Mouse (Mus musculus) midbrain, embryonic 14.5 days (tissue): ENCODE measurements at regions not wholly inside any gene's neighbourhood (a gene's known extent, or its start where the extent isn't known, plus 50 kb on each side); places are given as distances from the start of the nearest gene placed in this dataset.

Experiments
- ATAC-seq: fragments of 200-750 bp; cut with Nextera tagmentation; 2 replicates; pipeline ENCODE4 v1.8.0; 2017; ENCODE audit warnings: moderate number of reproducible peaks, moderate library complexity; ENCODE audit not compliant: low FRiP score, low TSS enrichment
- DNase-seq: peaks from one replicate; pipeline ENCODE4 v3.0.0-alpha.2; 2015
- H3K27ac ChIP-seq: fragments of 300-500 bp; sonication (generic); replicated peaks from 2 replicates; pipeline ENCODE4 v1.5.1; 2014; ENCODE audit warnings: mild to moderate bottlenecking, low read depth, low read length, moderate library complexity
- H3K27me3 ChIP-seq: fragments of 300-500 bp; sonication (generic); 2 replicates; pipeline ENCODE4 v1.6.1; 2014; ENCODE audit warnings: low read length, control low read depth, mixed read lengths; ENCODE audit not compliant: control insufficient read depth, insufficient read depth
- H3K36me3 ChIP-seq: fragments of 300-500 bp; sonication (generic); 2 replicates; pipeline ENCODE4 v1.6.1; 2014; ENCODE audit warnings: low read length, control low read depth; ENCODE audit not compliant: control insufficient read depth, insufficient read depth
- H3K4me1 ChIP-seq: fragments of 300-500 bp; sonication (generic); 2 replicates; pipeline ENCODE4 v1.6.1; 2014; ENCODE audit warnings: mild to moderate bottlenecking, antibody characterized with exemption, low read length, control low read depth; ENCODE audit not compliant: control insufficient read depth, insufficient read depth
- H3K4me2 ChIP-seq: fragments of 300-500 bp; sonication (generic); 2 replicates; pipeline ENCODE4 v1.6.1; 2014; ENCODE audit warnings: mild to moderate bottlenecking, low read length, moderate library complexity
- H3K4me3 ChIP-seq: fragments of 300-500 bp; sonication (generic); replicated peaks from 2 replicates; pipeline ENCODE4 v1.5.1; 2014; ENCODE audit warnings: low read depth, low read length
- H3K9ac ChIP-seq: fragments of 300-500 bp; sonication (generic); replicated peaks from 2 replicates; pipeline ENCODE4 v1.6.1; 2014; ENCODE audit warnings: mild to moderate bottlenecking, low read length, moderate library complexity
- H3K9me3 ChIP-seq: fragments of 300-500 bp; sonication (generic); 2 replicates; pipeline ENCODE4 v1.6.1; 2016; ENCODE audit warnings: low read length, control low read depth, mixed read lengths; ENCODE audit not compliant: control insufficient read depth
- WGBS: fragments of 180-500 bp; shearing (Covaris S2); extraction: QIAGEN DNeasy Blood & Tissue Kit; methylation state at CpG from one replicate; pipeline ENCODE4 v1.1.7; 2014; 5-methylcytosine and 5-hydroxymethylcytosine counted together

DNA sequence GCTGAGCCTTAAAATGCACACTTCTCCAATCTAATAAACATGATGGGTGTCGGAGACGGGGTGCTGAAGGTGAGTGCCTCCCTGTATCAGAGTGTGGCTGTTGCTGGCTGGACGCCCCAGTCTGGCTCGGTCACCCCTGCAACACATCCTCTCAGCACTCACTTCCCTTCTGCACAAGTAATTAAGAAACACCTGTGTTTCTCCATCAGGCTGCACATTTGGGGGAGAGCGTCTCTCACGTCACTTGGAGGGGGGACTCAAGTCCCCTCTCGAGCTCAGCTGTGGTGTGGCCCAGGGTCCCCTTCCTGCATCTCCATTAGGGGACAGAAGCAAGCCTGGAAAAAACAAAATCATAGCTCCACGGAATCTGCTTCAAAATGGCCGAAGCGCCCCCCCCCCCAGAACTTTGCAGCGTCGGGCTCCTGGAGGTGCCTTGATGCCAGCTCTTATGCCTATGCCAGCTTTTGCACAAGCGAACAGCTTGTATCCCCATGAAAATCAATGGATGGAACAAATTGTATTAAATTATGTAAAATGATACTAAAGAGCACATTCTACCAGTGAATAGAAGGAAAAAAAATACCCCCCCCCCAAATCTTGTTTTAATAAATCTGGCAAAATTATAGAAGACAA, 377.4 kb downstream of the Zfp536 start:
- H3K4me2 ChIP-seq: no peak overlapping the region
- H3K36me3 ChIP-seq: no peaks in the 10 kb centered on the region
- peaks cover 7% of the 10 kb centered on the region; the same call in 1 of the 2 replicates for H3K4me1 ChIP-seq
- no peaks in the 10 kb centered on the region for H3K27me3 ChIP-seq
- ATAC-seq (no peak), DNase-seq (no peak)
- no peak overlapping the region for H3K9ac ChIP-seq
- no peaks in the 10 kb centered on the region for H3K9me3 ChIP-seq
- 86% methylated on average over 13 of the region's 13 CpGs for WGBS
- H3K27ac ChIP-seq: no peak overlapping the region
- no peak overlapping the region for H3K4me3 ChIP-seq

DNA sequence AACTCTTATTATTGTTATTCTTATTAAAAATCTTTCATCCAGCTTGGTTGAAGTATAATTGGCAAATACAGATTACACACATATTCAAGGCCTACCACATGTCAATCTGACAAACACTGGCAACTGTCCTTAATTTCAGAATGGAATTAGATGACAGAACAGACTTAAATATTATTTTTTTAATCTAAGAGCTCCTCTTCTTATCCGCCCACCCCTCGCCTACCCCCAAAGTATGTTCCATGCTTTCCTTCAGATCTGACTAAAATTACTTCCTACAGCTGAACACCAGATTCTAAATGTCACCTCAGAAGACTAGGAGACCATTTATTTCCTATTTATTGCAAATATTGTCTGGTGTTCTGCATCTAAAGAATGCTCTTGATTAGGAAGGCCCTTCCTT, 370.0 kb downstream of the Zfp536 start:
- WGBS: 100% methylated on average over 2 of the region's 2 CpGs
- no peak for ATAC-seq
- no peak overlapping the region for H3K4me3 ChIP-seq

DNA sequence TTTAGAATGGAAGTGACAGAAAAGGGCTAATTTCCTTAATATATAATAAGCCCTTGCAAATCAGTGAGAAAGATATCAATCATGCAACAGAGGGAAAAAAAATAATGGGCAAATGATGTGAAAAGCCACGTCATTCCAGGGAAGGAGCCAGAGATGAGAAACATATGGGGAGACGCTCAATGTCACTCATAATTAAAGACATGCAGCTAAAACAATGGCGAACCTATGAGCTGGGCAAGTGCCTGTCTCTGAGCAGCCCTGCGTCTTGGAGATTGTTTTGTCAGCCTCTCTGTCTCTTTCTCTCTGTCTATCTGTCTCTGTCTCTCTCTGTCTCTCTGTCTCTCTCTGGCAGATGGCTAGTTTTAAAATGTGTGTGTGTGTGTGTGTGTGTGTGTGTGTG, 360.1 kb downstream of the Zfp536 start:
- H3K4me3 ChIP-seq: no peak overlapping the region
- 64% methylated on average over 4 of the region's 4 CpGs for WGBS
- H3K36me3 ChIP-seq: no peaks in the 10 kb centered on the region
- H3K9ac ChIP-seq: no peak overlapping the region
- no peaks in the 10 kb centered on the region for H3K9me3 ChIP-seq
- no peak overlapping the region for H3K27ac ChIP-seq
- H3K4me1 ChIP-seq: no peaks in the 10 kb centered on the region
- ATAC-seq (no peak), DNase-seq (no peak)
- H3K27me3 ChIP-seq: no peaks in the 10 kb centered on the region
- H3K4me2 ChIP-seq: no peak overlapping the region

More for the DNA sequence above, 370.0 kb downstream of the Zfp536 start:
- Histone ChIP-seq H3K9ac (no peak overlapping the region), H3K27ac (no peak overlapping the region), H3K9me3 (no peaks in the 10 kb centered on the region), H3K36me3 (no peaks in the 10 kb centered on the region), H3K27me3 (no peaks in the 10 kb centered on the region), H3K4me1 (no peaks in the 10 kb centered on the region), H3K4me2 (no peak overlapping the region)
- no peak for DNase-seq

DNA sequence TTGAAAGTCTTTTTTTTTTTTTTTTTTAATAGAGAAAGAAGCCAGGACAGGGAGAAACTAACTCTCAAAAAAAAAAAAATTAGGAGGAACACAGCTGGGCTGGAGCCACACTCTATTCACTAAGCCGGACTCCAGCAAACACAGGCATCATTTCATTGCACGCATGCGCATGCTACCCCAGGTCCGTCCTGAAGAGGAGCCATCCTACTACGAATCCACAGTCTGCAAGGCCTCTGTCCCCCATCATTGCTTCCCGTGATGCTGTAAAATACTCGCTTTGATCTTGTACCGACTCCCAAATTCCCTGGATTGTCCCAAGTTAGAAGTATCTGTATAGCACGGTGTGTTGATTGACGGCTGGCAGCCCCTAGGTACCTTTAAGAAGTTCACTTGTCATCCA, 351.7 kb downstream of the Zfp536 start:
- no peaks in the 10 kb centered on the region for H3K9me3 ChIP-seq
- no peaks in the 10 kb centered on the region for H3K27me3 ChIP-seq
- ATAC-seq (no peak), DNase-seq (no peak)
- H3K27ac ChIP-seq: no peak overlapping the region
- no peaks in the 10 kb centered on the region for H3K36me3 ChIP-seq
- WGBS: 82% methylated on average over 10 of the region's 10 CpGs
- H3K4me3 ChIP-seq: no peak overlapping the region
- no peak overlapping the region for H3K4me2 ChIP-seq
- no peak overlapping the region for H3K9ac ChIP-seq
- H3K4me1 ChIP-seq: no peaks in the 10 kb centered on the region
